Mouse (Mus musculus) central nervous system, embryonic 18 days (tissue): ENCODE results near the gene Tsc22d3. TPM values are rescaled to one million over a fixed set of nuclear protein-coding genes. Genes with fewer than 3 reads are reported as not detected.

Experiments
- polyA plus RNA-seq: library from polyadenylated mRNA; depleted of rRNA; stranded (reverse); fragments of >200 nt; gene quantifications from 2 replicates; pipeline ENCODE4 v1.2.3, GENCODE M21; 2012; rRNA removed

The Tsc22d3 gene
- 62.7 and 67.1 TPM in 2 replicates for polyA plus RNA-seq

GRCm38 (mm10) chrX:140600410-140601109, at the start of gene Tsc22d3:
Gene Tsc22d3, minus strand, starts transcription at chrX:140600659.

Other genes starting within 250 kb of the Tsc22d3 start
- gene Prps1, start 144.0 kb downstream of the Tsc22d3 start, polyA plus RNA-seq, result 47.6 and 50.3 TPM in 2 replicates
- gene Mid2, start 63.9 kb upstream of the Tsc22d3 start, polyA plus RNA-seq, result 12.3 and 13.2 TPM in 2 replicates
- gene Tex13b, start 212.8 kb upstream of the Tsc22d3 start, polyA plus RNA-seq, result not detected in 2 replicates